Mouse (Mus musculus) olfactory bulb, adult 2 months (tissue): ENCODE results near the gene Adamts12.

Source experiments
- CTCF ChIP-seq: fragments of 200-500 bp; IDR thresholded peaks from 2 replicates; pipeline ENCODE4 v1.5.1; 2012; ENCODE audit warnings: low read depth, mild to moderate bottlenecking, low read length, moderate library complexity; ENCODE audit not compliant: insufficient read depth
- POLR2A ChIP-seq: fragments of 200-500 bp; IDR thresholded peaks from 2 replicates; pipeline ENCODE4 v1.6.1; 2012; ENCODE audit warnings: mild to moderate bottlenecking, low read depth, low read length, moderate library complexity; ENCODE audit not compliant: insufficient read depth

GRCm38 (mm10) chr15:11246402-11246801 is 181.8 kb downstream of the Adamts12 start:
- TF ChIP-seq POLR2A (no peak), CTCF (no peak)
